Mouse (Mus musculus) intestine, postnatal 0 days (tissue): ENCODE results near the gene Hoxc12. TPM values are rescaled to one million over a fixed set of nuclear protein-coding genes. Genes with fewer than 3 reads are reported as not detected.
A peak's percentile ranks its signal among the peaks of the same experiment; 100 is the strongest.

Experiments
- ATAC-seq: fragments of 200-750 bp; cut with Nextera tagmentation; 2 replicates; pipeline ENCODE4 v1.8.0; 2017; ENCODE audit warnings: mild to moderate bottlenecking, moderate TSS enrichment, moderate library complexity
- H3K27ac ChIP-seq: fragments of 300-500 bp; sonication (generic); 2 replicates; pipeline ENCODE4 v1.5.1; 2014; ENCODE audit warnings: mild to moderate bottlenecking, low read depth, low read length, moderate library complexity
- H3K27me3 ChIP-seq: fragments of 300-500 bp; sonication (generic); replicated peaks from 2 replicates; pipeline ENCODE4 v1.6.1; 2014; ENCODE audit warnings: low read length, mixed read lengths; ENCODE audit not compliant: control insufficient read depth, insufficient read depth
- H3K36me3 ChIP-seq: fragments of 300-500 bp; sonication (generic); 2 replicates; pipeline ENCODE4 v1.6.1; 2014; ENCODE audit warnings: mild to moderate bottlenecking, moderate library complexity; ENCODE audit not compliant: control insufficient read depth, insufficient read depth
- H3K4me1 ChIP-seq: fragments of 300-500 bp; sonication (generic); replicated peaks from 2 replicates; pipeline ENCODE4 v1.6.1; 2014; ENCODE audit warnings: antibody characterized with exemption, low read length, mixed read lengths; ENCODE audit not compliant: control insufficient read depth, insufficient read depth
- H3K4me2 ChIP-seq: fragments of 300-500 bp; sonication (generic); replicated peaks from 2 replicates; pipeline ENCODE4 v1.6.1; 2014; ENCODE audit warnings: low read depth, mild to moderate bottlenecking, moderate library complexity
- H3K4me3 ChIP-seq: fragments of 300-500 bp; sonication (generic); 2 replicates; pipeline ENCODE4 v1.5.1; 2014; ENCODE audit warnings: low read depth, low read length
- H3K9ac ChIP-seq: fragments of 300-500 bp; sonication (generic); 2 replicates; pipeline ENCODE4 v1.6.1; 2014; ENCODE audit warnings: mild to moderate bottlenecking, low read depth, low read length
- H3K9me3 ChIP-seq: fragments of 300-500 bp; sonication (generic); 2 replicates; pipeline ENCODE4 v1.6.1; 2016; ENCODE audit warnings: mixed run types; ENCODE audit not compliant: control insufficient read depth
- CTCF ChIP-seq: sonication (generic); IDR thresholded peaks from 2 replicates; pipeline ENCODE4 v1.5.1; 2016; ENCODE audit warnings: low read depth, mild to moderate bottlenecking, control low read depth, antibody characterized with exemption, moderate library complexity
- WGBS: fragments of 180-500 bp; shearing (Covaris S2); extraction: QIAGEN DNeasy Blood & Tissue Kit; methylation state at CpG from one replicate; pipeline ENCODE4 v1.1.7; 2014; 5-methylcytosine and 5-hydroxymethylcytosine counted together
- microRNA-seq: library from miRNA; unstranded; fragments of <30 nt; microRNA quantifications from one replicate; pipeline ENCODE4, GENCODE M21; 2016
- polyA plus RNA-seq: library from polyadenylated mRNA; unstranded; fragments of >200 nt; fragmentation: Nextera tagmentation; extraction: Ambion mirVana; gene quantifications from 2 replicates; pipeline ENCODE4 v1.2.1, GENCODE M21; 2015

The Hoxc12 gene
- polyA plus RNA-seq, 1 experiment from 2014 or later = not detected

GRCm38 (mm10) chr15:102984521-102984920, 48.0 kb downstream of the Hoxc12 start:
- Histone ChIP-seq H3K9ac (no peak overlapping the region), H3K4me1 (0 out of 2 replicates have a peak, but pooled peaks cover 3% of the 10 kb centered on the region), H3K4me3 (no peak overlapping the region), H3K4me2 (no peak overlapping the region), H3K27me3 (peaks cover 99% of the 10 kb centered on the region), H3K27ac (no peak overlapping the region), H3K9me3 (no peaks in the 10 kb centered on the region), H3K36me3 (no peaks in the 10 kb centered on the region)
- ATAC-seq = no peak
- WGBS = 7% methylated on average over 10 of the region's 10 CpGs
- no peak for TF ChIP-seq CTCF

- Histone ChIP-seq H3K27me3 (peaks cover 99% of the 10 kb centered on the region), H3K36me3 (no peaks in the 10 kb centered on the region), H3K4me2 (no peak overlapping the region), H3K9me3 (no peaks in the 10 kb centered on the region), H3K27ac (no peak overlapping the region), H3K9ac (no peak overlapping the region), H3K4me3 (no peak overlapping the region), H3K4me1 (0 out of 2 replicates have a peak, but pooled peaks cover 3% of the 10 kb centered on the region)
- 24% methylated on average over 3 of the region's 3 CpGs for WGBS
- no peak for TF ChIP-seq CTCF
- ATAC-seq = no peak
These were observed 48.4 kb downstream of the Hoxc12 start for GRCm38 (mm10) chr15:102984925-102985324.

- H3K4me2 ChIP-seq = no peak overlapping the region; the same call in 1 of the 2 replicates
- H3K27ac ChIP-seq = no peak overlapping the region
- peak; percentile 91 for TF ChIP-seq CTCF
These were observed 50.7 kb downstream of the Hoxc12 start for GRCm38 (mm10) chr15:102987124-102987833.

GRCm38 (mm10) chr15:102988078-102988477, 51.5 kb downstream of the Hoxc12 start:
- no peak for ATAC-seq
- 40% methylated on average over 5 of the region's 5 CpGs for WGBS
- Histone ChIP-seq H3K27ac (no peak overlapping the region), H3K9me3 (no peaks in the 10 kb centered on the region), H3K4me2 (no peak overlapping the region), H3K4me3 (no peak overlapping the region), H3K4me1 (no peaks in the 10 kb centered on the region), H3K9ac (no peak overlapping the region), H3K36me3 (no peaks in the 10 kb centered on the region), H3K27me3 (peaks cover 97% of the 10 kb centered on the region)
- no peak for TF ChIP-seq CTCF

More at GRCm38 (mm10) chr15:102987124-102987833, 50.7 kb downstream of the Hoxc12 start:
- Histone ChIP-seq H3K9ac (no peak overlapping the region), H3K4me3 (no peak overlapping the region), H3K9me3 (no peaks in the 10 kb centered on the region), H3K4me1 (no peaks in the 10 kb centered on the region), H3K36me3 (no peaks in the 10 kb centered on the region), H3K27me3 (peaks cover 97% of the 10 kb centered on the region)
- 6% methylated on average over 21 of the region's 21 CpGs for WGBS
- peak; percentile 22; the same call in 1 of the 2 replicates for ATAC-seq

Small RNAs within 50 kb of the gene (microRNA-seq; reads per million reads assigned to microRNA genes)
- gene Mir196a-2 = 9.5 reads per million, percentile 20 among the genes with 10 or more reads in this experiment

Other genes with a start within 250 kb of the Hoxc12 start
- gene Calcoco1, start 214.6 kb upstream of the Hoxc12 start, polyA plus RNA-seq = 14.2 and 14.4 TPM in 2 replicates
- not detected in 2 replicates for gene Hoxc13, start 15.7 kb upstream of the Hoxc12 start, polyA plus RNA-seq
- gene Hoxc11, start 17.7 kb downstream of the Hoxc12 start, polyA plus RNA-seq = not detected in 2 replicates
- gene Hoxc10, start 30.0 kb downstream of the Hoxc12 start, polyA plus RNA-seq = 0.25 TPM in 1 of 2 replicates, not detected in the other
- gene Hoxc5, start 30.7 kb downstream of the Hoxc12 start, polyA plus RNA-seq = 3.4 and 3.9 TPM in 2 replicates
- 0.43 and 0.58 TPM in 2 replicates for gene Hoxc9, start 39.7 kb downstream of the Hoxc12 start, polyA plus RNA-seq
- gene Hoxc8, start 53.9 kb downstream of the Hoxc12 start, polyA plus RNA-seq = 3.5 and 4.6 TPM in 2 replicates
- gene Hoxc6, start 61.5 kb downstream of the Hoxc12 start, polyA plus RNA-seq = 3.0 and 3.5 TPM in 2 replicates
- gene Hoxc4, start 82.2 kb downstream of the Hoxc12 start, polyA plus RNA-seq = 4.8 and 5.2 TPM in 2 replicates
- 8.6 and 9.2 TPM in 2 replicates for gene Smug1, start 230.3 kb downstream of the Hoxc12 start, polyA plus RNA-seq